Mouse (Mus musculus) midbrain, postnatal 0 days (tissue): Measurements from ENCODE around the gene Col4a1. TPM values are rescaled to one million over a fixed set of nuclear protein-coding genes. Genes with fewer than 3 reads are reported as not detected.

Source experiments
- ATAC-seq: fragments of 200-750 bp; cut with Nextera tagmentation; 2 replicates; pipeline ENCODE4 v1.8.0; 2017; ENCODE audit warnings: moderate number of reproducible peaks, mild to moderate bottlenecking, moderate TSS enrichment, moderate library complexity; ENCODE audit not compliant: low FRiP score
- DNase-seq: peaks from one replicate; pipeline ENCODE4 v3.0.0-alpha.2; 2015; ENCODE audit warnings: low spot score
- H3K27ac ChIP-seq: fragments of 300-500 bp; sonication (generic); 2 replicates; pipeline ENCODE4 v1.5.1; 2014; ENCODE audit warnings: low read depth, mild to moderate bottlenecking, low read length, mixed read lengths
- H3K27me3 ChIP-seq: fragments of 300-500 bp; sonication (generic); 2 replicates; pipeline ENCODE4 v1.6.1; 2014; ENCODE audit warnings: low read length, control low read depth, mixed read lengths; ENCODE audit not compliant: insufficient read depth
- H3K36me3 ChIP-seq: fragments of 300-500 bp; sonication (generic); 2 replicates; pipeline ENCODE4 v1.6.1; 2014; ENCODE audit warnings: low read length, control low read depth, mixed read lengths; ENCODE audit not compliant: insufficient read depth
- H3K4me1 ChIP-seq: fragments of 300-500 bp; sonication (generic); 2 replicates; pipeline ENCODE4 v1.6.1; 2014; ENCODE audit warnings: mild to moderate bottlenecking, control low read depth, antibody characterized with exemption, low read length, mixed read lengths; ENCODE audit not compliant: insufficient read depth
- H3K4me2 ChIP-seq: fragments of 300-500 bp; sonication (generic); 2 replicates; pipeline ENCODE4 v1.6.1; 2014; ENCODE audit warnings: low read depth, mild to moderate bottlenecking, low read length, mixed read lengths; ENCODE audit not compliant: poor library complexity, severe bottlenecking
- H3K4me3 ChIP-seq: fragments of 300-500 bp; sonication (generic); 2 replicates; pipeline ENCODE4 v1.5.1; 2014; ENCODE audit warnings: low read depth, mild to moderate bottlenecking, low read length, moderate library complexity
- H3K9ac ChIP-seq: fragments of 300-500 bp; sonication (generic); replicated peaks from 2 replicates; pipeline ENCODE4 v1.6.1; 2014; ENCODE audit warnings: mild to moderate bottlenecking, low read length, moderate library complexity, mixed read lengths; ENCODE audit not compliant: poor library complexity, severe bottlenecking
- H3K9me3 ChIP-seq: fragments of 300-500 bp; sonication (generic); 2 replicates; pipeline ENCODE4 v1.6.1; 2016; ENCODE audit warnings: low read length, control low read depth
- CTCF ChIP-seq: IDR thresholded peaks from 2 replicates; pipeline ENCODE4 v1.5.1; 2016; ENCODE audit warnings: antibody characterized with exemption, mild to moderate bottlenecking
- WGBS: fragments of 180-500 bp; shearing (Covaris S2); extraction: QIAGEN DNeasy Blood & Tissue Kit; methylation state at CpG from one replicate; pipeline ENCODE4 v1.1.7; 2014; 5-methylcytosine and 5-hydroxymethylcytosine counted together
- polyA plus RNA-seq: library from polyadenylated mRNA; unstranded; fragments of >200 nt; fragmentation: Nextera tagmentation; extraction: Ambion mirVana; gene quantifications from 2 replicates; pipeline ENCODE4 v1.2.1, GENCODE M21; 2015
- total RNA-seq: library from RNA; depleted of rRNA; stranded (reverse); fragments of >200 nt; gene quantifications from 2 replicates; pipeline ENCODE4 v1.2.3, GENCODE M21; 2014

The Col4a1 gene
- total and polyA plus RNA-seq, 2 experiments from 2014 or later = 45.2 to 219 TPM

DNA sequence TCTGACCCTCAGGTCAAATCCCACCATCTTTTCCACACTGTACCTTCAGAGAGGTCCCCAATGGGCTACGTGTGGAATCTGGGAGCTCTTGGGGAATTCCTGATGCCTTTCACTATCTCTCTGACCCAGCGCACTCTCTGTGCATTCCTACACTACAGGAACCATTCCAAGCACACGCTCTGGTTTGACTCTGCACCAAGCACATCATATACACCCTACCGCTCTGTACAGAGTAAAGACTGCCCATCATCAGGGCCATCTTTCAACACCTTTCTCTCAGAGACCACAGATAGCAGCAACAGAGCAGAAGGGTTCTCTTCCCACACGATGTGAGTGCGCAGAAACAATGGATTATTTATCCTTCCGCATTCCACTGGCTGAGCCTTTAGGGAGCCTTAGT, 38.2 kb downstream of the Col4a1 start:
- no peaks in the 10 kb centered on the region for H3K9me3 ChIP-seq
- no peak for DNase-seq
- WGBS = 85% methylated on average over 7 of the region's 7 CpGs
- TF ChIP-seq CTCF = no peak
- ATAC-seq = no peak
- no peaks in the 10 kb centered on the region for H3K4me1 ChIP-seq
- H3K36me3 ChIP-seq = no peaks in the 10 kb centered on the region
- no peak overlapping the region for H3K4me3 ChIP-seq
- no peak overlapping the region for H3K9ac ChIP-seq
- H3K27ac ChIP-seq = no peak overlapping the region
- H3K27me3 ChIP-seq = no peaks in the 10 kb centered on the region
- H3K4me2 ChIP-seq = no peak overlapping the region

- Histone ChIP-seq H3K9ac (no peak overlapping the region), H3K4me2 (no peak overlapping the region), H3K9me3 (no peaks in the 10 kb centered on the region), H3K4me3 (no peak overlapping the region), H3K27me3 (no peaks in the 10 kb centered on the region), H3K36me3 (no peaks in the 10 kb centered on the region), H3K27ac (no peak overlapping the region), H3K4me1 (no peaks in the 10 kb centered on the region)
- ATAC-seq (no peak), DNase-seq (no peak)
- no peak for TF ChIP-seq CTCF
- WGBS = 89% methylated on average over 15 of the region's 15 CpGs
Observed at GRCm38 (mm10) chr8:11273506-11274158, 39.0 kb downstream of the Col4a1 start.

GRCm38 (mm10) chr8:11272205-11272604, 40.4 kb downstream of the Col4a1 start:
- DNase-seq (no peak), ATAC-seq (no peak)
- H3K4me2 ChIP-seq = no peak overlapping the region
- no peaks in the 10 kb centered on the region for H3K27me3 ChIP-seq
- H3K27ac ChIP-seq = no peak overlapping the region
- H3K4me3 ChIP-seq = no peak overlapping the region
- H3K9ac ChIP-seq = no peak overlapping the region
- no peaks in the 10 kb centered on the region for H3K36me3 ChIP-seq
- TF ChIP-seq CTCF = no peak
- 85% methylated on average over 6 of the region's 6 CpGs for WGBS
- H3K9me3 ChIP-seq = no peaks in the 10 kb centered on the region
- no peaks in the 10 kb centered on the region for H3K4me1 ChIP-seq

DNA sequence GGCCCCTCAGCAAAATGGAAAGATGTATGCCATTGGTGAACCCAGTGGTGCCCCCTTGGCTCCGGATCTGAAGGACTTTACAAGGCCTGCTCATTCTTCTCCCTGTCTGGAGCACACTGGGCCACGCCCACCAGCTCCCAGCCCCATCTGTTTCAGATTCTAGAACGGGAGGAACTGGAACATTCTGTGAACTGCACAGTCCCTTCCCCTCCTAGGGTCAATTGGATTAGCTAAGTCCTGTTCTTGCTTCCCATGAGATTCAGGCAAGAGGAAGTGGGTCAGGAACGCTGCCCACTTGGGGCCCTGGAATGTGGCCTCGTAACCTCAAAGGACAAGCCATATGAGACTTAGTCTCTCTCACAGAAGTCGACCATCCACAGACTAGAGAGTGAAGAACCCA, 41.8 kb downstream of the Col4a1 start:
- Histone ChIP-seq H3K4me1 (no peaks in the 10 kb centered on the region), H3K27me3 (no peaks in the 10 kb centered on the region), H3K9ac (no peak overlapping the region), H3K4me2 (no peak overlapping the region), H3K4me3 (no peak overlapping the region), H3K27ac (no peak overlapping the region), H3K9me3 (no peaks in the 10 kb centered on the region), H3K36me3 (no peaks in the 10 kb centered on the region)
- no peak for ATAC-seq
- 72% methylated on average over 6 of the region's 6 CpGs for WGBS
- no peak for TF ChIP-seq CTCF
- no peak for DNase-seq

DNA sequence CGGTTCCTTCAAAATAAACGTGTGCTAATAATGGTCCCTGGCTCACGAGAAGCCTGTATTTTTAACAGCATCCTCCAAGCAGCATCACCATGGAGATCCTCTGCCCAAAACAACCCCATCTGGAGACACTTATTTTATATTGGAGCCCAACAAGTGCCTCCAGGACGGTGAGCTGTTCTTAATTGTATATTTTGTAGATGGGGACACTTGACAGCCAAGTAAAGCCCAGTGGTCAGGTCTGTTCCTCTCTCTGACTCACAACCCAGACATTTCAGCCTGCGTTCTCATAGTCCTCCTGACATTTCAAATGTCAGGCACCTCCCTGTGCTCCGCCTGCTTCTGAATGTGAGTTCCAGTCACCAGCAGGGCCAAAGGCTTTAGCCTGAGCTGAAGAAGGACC, 43.9 kb downstream of the Col4a1 start:
- no peaks in the 10 kb centered on the region for H3K4me1 ChIP-seq
- ATAC-seq (no peak), DNase-seq (no peak)
- H3K27me3 ChIP-seq = no peaks in the 10 kb centered on the region
- no peak overlapping the region for H3K27ac ChIP-seq
- no peak overlapping the region for H3K4me2 ChIP-seq
- H3K36me3 ChIP-seq = no peaks in the 10 kb centered on the region
- TF ChIP-seq CTCF = no peak
- H3K9me3 ChIP-seq = no peaks in the 10 kb centered on the region
- H3K9ac ChIP-seq = no peak overlapping the region
- no peak overlapping the region for H3K4me3 ChIP-seq
- 74% methylated on average over 6 of the region's 6 CpGs for WGBS

DNA sequence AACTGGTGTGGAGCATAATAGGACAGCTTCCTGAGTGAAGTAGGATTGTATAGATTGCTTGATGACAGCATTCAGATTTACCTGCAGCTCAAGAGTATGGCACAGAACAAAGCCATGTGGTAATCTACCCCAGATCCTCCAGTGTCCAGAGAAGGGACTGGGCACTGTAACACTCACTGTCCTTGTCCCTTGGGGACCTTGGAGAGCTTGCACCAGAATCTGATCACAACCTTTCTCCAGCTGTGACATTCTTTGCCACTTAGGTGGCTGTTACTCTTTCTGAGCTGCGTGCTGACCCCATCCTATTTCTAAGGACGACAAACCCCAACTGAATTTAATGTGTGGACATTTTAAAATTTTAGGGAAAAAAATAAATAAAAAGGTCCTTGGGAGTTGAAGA, 46.2 kb downstream of the Col4a1 start:
- TF ChIP-seq CTCF = no peak
- H3K27ac ChIP-seq = no peak overlapping the region

More for the DNA sequence above, 46.2 kb downstream of the Col4a1 start:
- H3K9ac ChIP-seq = no peak overlapping the region
- DNase-seq = no peak
- no peaks in the 10 kb centered on the region for H3K4me1 ChIP-seq
- no peak overlapping the region for H3K4me2 ChIP-seq
- H3K4me3 ChIP-seq = no peak overlapping the region
- H3K27me3 ChIP-seq = no peaks in the 10 kb centered on the region
- H3K36me3 ChIP-seq = no peaks in the 10 kb centered on the region
- ATAC-seq = no peak
- WGBS = 91% methylated on average over 2 of the region's 2 CpGs
- no peaks in the 10 kb centered on the region for H3K9me3 ChIP-seq
